Mouse (Mus musculus) C2C12 (cell line): ENCODE measurements around the gene Sarm1. TPM values are rescaled to one million over a fixed set of nuclear protein-coding genes. Genes with fewer than 3 reads are reported as not detected.

Source experiments
- H3K27me3 ChIP-seq: one replicate; pipeline ENCODE4 v1.6.1; 2011; ENCODE audit not compliant: control insufficient read depth, insufficient read depth, insufficient read length
- H3K36me3 ChIP-seq: one replicate; pipeline ENCODE4 v1.6.1; 2011; ENCODE audit not compliant: control insufficient read depth, insufficient read depth
- H3K4me3 ChIP-seq: one replicate; pipeline ENCODE4 v1.5.1; 2011; ENCODE audit warnings: mild to moderate bottlenecking, control low read depth; ENCODE audit not compliant: poor library complexity, insufficient read depth, severe bottlenecking
- H3K79me2 ChIP-seq: one replicate; pipeline ENCODE4 v1.6.1; 2011; ENCODE audit not compliant: control insufficient read depth, insufficient read depth
- H3K79me3 ChIP-seq: one replicate; pipeline ENCODE4 v1.6.1; 2011; ENCODE audit warnings: low read depth, control low read depth
- H3ac ChIP-seq: one replicate; pipeline ENCODE3; 2011; ENCODE audit warnings: low read depth; ENCODE audit not compliant: control insufficient read depth, insufficient read length
- CEBPB ChIP-seq: IDR thresholded peaks from one replicate; pipeline ENCODE4 v1.6.1; 2011; ENCODE audit warnings: low read depth, mild to moderate bottlenecking, control low read depth, moderate library complexity
- CTCF ChIP-seq: IDR thresholded peaks from one replicate; pipeline ENCODE4 v1.5.1; 2011; ENCODE audit not compliant: control insufficient read depth, insufficient read depth, insufficient read length
- FOSL1 ChIP-seq: IDR thresholded peaks from one replicate; pipeline ENCODE4 v1.8.0; 2011; ENCODE audit warnings: mild to moderate bottlenecking, low read length; ENCODE audit not compliant: poor library complexity, insufficient read depth, severe bottlenecking
- MAX ChIP-seq: IDR thresholded peaks from one replicate; pipeline ENCODE4 v1.6.1; 2011; ENCODE audit warnings: mild to moderate bottlenecking, control low read depth
- MYOD1 ChIP-seq: IDR thresholded peaks from one replicate; pipeline ENCODE4 v1.6.1; 2011; ENCODE audit warnings: low read depth; ENCODE audit not compliant: control insufficient read depth, insufficient read length
- MYOG ChIP-seq: IDR thresholded peaks from one replicate; pipeline ENCODE4 v1.6.1; 2011; ENCODE audit not compliant: control insufficient read depth, insufficient read length; ENCODE audit errors: extremely low read depth
- USF1 ChIP-seq: IDR thresholded peaks from one replicate; pipeline ENCODE4 v1.6.1; 2011; ENCODE audit warnings: low read depth, mild to moderate bottlenecking, control low read depth, moderate library complexity
- polyA plus RNA-seq: library from polyadenylated mRNA; unstranded; fragments of >200 nt; fragmentation: generic; extraction: Trizol; gene quantifications from one replicate; pipeline ENCODE4 v1.2.1, GENCODE M21; 2012; ENCODE audit warnings: missing spikeins

Sarm1 gene
- polyA plus RNA-seq, 1 experiment, result 0.19 TPM

DNA sequence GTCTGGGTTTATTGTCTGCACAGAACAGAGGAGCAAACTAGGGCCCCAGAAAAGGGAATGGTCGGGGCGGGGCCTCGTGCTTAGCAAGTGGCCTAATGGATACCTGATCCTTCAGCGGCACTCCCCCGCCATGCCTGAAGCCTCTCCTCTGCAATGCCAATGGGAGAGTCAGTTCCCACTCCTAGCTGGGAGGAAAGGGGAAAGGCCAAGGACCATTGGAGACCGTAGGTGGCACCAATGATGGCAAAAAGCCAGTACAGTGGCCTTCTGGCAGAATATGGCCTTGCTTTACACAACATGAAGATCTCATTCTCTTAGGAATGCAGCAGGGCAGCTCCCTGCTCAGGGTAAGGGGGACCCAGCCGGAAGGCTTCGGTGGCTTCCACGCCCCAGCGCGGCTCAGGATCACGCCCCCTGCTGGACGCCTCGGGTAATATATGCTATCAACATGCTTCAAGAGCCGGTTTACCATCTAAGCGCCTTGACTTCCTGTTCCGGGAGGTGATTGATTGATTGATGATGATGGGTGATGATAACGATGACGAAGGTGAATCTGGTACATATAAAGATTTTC is 61.7 kb downstream of the Sarm1 start:
- Histone ChIP-seq H3ac (no peak overlapping the region), H3K27me3 (no peaks in the 10 kb centered on the region), H3K79me2 (no peaks in the 10 kb centered on the region), H3K79me3 (no peaks in the 10 kb centered on the region), H3K36me3 (no peaks in the 10 kb centered on the region), H3K4me3 (no peak overlapping the region)
- TF ChIP-seq CTCF (peak; percentile 7), MAX (no peak)

DNA sequence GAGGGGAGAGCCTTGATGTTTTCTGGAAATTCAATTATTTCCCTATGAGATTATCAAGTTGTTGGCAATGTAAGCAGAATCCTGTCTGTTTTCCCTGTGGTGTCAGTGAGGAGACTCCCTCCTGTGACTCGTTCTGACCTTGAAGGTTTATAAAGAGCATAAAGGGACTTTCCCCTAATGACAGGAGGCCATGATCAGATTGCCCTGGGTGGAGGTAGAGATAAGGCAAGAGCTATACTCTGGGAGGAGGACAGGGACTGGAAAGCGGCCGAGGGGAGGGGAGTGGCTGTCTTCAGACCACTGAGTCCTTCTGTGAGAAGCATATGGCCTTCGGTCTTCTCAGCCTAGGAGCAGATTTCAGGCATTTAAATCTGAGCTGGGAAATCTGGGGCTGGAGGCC is 63.5 kb downstream of the Sarm1 start:
- H3K79me3 ChIP-seq, result no peaks in the 10 kb centered on the region
- H3K36me3 ChIP-seq, result no peaks in the 10 kb centered on the region
- H3K79me2 ChIP-seq, result no peaks in the 10 kb centered on the region
- no peak overlapping the region for H3K4me3 ChIP-seq
- H3K27me3 ChIP-seq, result no peaks in the 10 kb centered on the region
- no peak overlapping the region for H3ac ChIP-seq
- TF ChIP-seq USF1, result no peak
- no peak for TF ChIP-seq CEBPB
- TF ChIP-seq MAX, result no peak
- TF ChIP-seq CTCF, result no peak
- no peak for TF ChIP-seq MYOD1
- TF ChIP-seq MYOG, result no peak
- TF ChIP-seq FOSL1, result no peak

DNA sequence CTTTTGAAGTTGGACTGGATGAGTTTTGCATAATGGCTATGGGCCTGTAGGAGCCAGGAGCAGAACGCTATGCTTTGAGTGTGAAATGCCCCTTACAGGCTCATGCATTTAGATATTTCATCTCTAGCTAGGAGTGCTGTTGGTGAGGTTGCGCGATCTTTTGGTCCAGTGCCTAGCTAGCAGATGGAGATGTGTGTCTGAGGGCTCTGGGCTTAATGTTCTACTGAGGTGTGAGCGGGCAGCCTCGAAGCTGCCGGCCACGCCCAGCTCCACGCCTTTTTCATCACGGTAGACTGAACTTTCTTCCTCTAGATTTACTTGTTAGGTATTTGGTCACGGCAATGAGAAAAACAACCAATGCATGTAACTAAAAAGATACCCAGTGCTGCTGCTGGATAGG is 66.4 kb downstream of the Sarm1 start:
- no peaks in the 10 kb centered on the region for H3K27me3 ChIP-seq
- TF ChIP-seq CTCF (no peak), CEBPB (no peak), MYOG (no peak), FOSL1 (no peak), MYOD1 (no peak), USF1 (no peak), MAX (no peak)
- H3K79me2 ChIP-seq, result no peaks in the 10 kb centered on the region
- no peak overlapping the region for H3ac ChIP-seq
- no peak overlapping the region for H3K4me3 ChIP-seq
- H3K36me3 ChIP-seq, result no peaks in the 10 kb centered on the region
- no peaks in the 10 kb centered on the region for H3K79me3 ChIP-seq

DNA sequence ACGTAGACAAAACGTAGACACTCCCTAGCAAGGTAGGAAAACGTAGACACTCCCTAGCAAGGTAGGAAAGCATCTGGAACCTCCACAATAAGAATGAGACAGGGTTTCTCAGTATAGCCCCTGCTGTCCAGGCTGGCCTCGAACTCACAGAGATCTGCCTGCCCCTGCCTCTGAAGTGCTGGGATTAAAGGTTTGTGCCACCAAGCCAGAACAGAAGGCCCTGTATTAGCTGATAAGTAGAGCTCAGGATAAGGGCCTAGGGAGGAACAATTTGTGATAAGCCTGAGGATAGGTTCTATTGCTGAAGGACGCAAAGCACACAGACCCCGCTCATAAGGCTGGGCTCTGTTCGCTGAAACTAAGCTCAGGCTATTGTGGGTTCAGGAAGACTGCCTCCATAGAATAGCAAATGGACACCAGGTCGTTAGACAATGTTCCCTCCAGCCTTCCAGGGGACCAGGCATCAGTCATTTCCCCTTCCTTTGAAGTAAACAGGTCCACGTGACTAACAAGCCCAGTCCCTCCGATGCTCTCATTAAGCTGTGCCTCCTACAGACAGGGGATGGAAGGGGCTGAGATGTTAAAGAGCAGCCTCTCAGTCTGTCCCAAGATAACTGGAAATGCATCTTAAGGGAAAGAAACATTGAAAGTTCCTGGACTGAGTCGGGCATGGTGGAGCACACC is 67.2 kb downstream of the Sarm1 start:
- H3ac ChIP-seq, result no peak overlapping the region
- no peaks in the 10 kb centered on the region for H3K79me3 ChIP-seq
- H3K36me3 ChIP-seq, result no peaks in the 10 kb centered on the region
- H3K79me2 ChIP-seq, result no peaks in the 10 kb centered on the region
- no peaks in the 10 kb centered on the region for H3K27me3 ChIP-seq
- TF ChIP-seq FOSL1 (no peak), MYOG (no peak), CTCF (no peak), CEBPB (no peak), USF1 (no peak), MAX (no peak), MYOD1 (no peak)
- no peak overlapping the region for H3K4me3 ChIP-seq

DNA sequence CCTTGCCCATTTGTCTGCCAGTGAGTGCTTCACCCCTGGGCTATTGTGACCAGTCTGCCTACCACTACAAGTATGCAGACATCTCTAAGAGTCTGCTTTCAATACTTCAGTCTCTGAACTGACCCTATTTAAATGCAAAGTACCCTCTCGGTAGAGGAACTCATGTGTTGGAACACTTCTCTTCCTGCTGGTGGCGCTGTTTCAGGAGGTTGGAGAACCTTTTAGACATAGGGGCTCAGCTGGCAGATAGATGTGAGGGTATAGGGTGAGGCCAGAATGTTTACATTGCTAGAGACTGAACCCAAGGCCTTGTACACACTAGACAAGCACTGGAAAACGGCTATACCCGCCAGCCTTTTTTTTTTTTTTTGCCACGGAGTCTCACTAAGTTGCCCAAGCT is 69.2 kb downstream of the Sarm1 start:
- no peaks in the 10 kb centered on the region for H3K27me3 ChIP-seq
- H3K36me3 ChIP-seq, result no peaks in the 10 kb centered on the region
- H3K79me2 ChIP-seq, result no peaks in the 10 kb centered on the region
- H3K79me3 ChIP-seq, result no peaks in the 10 kb centered on the region
- H3ac ChIP-seq, result no peak overlapping the region
- H3K4me3 ChIP-seq, result no peak overlapping the region
- TF ChIP-seq MYOD1 (no peak), FOSL1 (no peak), CTCF (no peak), CEBPB (no peak), MAX (no peak), USF1 (no peak)

DNA sequence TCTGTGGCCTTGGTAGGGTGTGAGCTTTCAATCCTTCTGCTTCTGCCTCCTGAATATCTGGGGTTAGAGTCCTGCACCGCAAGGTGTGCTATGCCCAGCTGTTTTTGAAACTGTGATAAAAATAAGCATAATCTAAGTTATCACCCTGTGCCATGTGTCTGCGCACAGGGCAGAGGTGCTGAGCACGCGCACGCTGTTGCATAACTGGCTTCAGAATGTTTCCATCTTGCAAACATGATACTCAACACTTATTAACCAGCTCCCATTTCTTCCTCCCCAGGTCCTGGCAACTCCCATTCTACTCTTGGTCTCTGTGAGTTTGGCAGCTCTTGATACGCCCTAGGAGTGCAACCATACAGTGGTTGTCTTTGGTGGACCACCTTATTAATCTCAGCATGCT is 69.9 kb downstream of the Sarm1 start:
- no peaks in the 10 kb centered on the region for H3K79me2 ChIP-seq
- no peak overlapping the region for H3ac ChIP-seq
- no peak for TF ChIP-seq MYOG
- TF ChIP-seq MAX, result no peak
- TF ChIP-seq USF1, result no peak
- TF ChIP-seq FOSL1, result no peak
- no peak for TF ChIP-seq MYOD1
- TF ChIP-seq CTCF, result no peak
- no peak for TF ChIP-seq CEBPB
- H3K4me3 ChIP-seq, result no peak overlapping the region
- no peaks in the 10 kb centered on the region for H3K36me3 ChIP-seq
- no peaks in the 10 kb centered on the region for H3K79me3 ChIP-seq
- H3K27me3 ChIP-seq, result no peaks in the 10 kb centered on the region
